Mouse (Mus musculus): ENCODE measurements around the gene Cd72.

The Cd72 gene

GRCm38 (mm10) chr4:43402212-43402611, 52.2 kb downstream of the Cd72 start:
- DNase-seq (ENCODE audit: low spot score in 2 of 2): no peak

GRCm38 (mm10) chr4:43401486-43401885, 52.9 kb downstream of the Cd72 start:
- DNase-seq (ENCODE audit: low spot score in 2 of 2): no peak

- no peak for DNase-seq (ENCODE audit: low spot score in 2 of 2)
These were observed 53.5 kb downstream of the Cd72 start for GRCm38 (mm10) chr4:43400976-43401375.

GRCm38 (mm10) chr4:43399391-43400131, 54.9 kb downstream of the Cd72 start:
- no peak for DNase-seq (ENCODE audit: low spot score in 2 of 2)

GRCm38 (mm10) chr4:43398829-43399331, 55.5 kb downstream of the Cd72 start:
- no peak for DNase-seq (ENCODE audit: low spot score in 2 of 2)

GRCm38 (mm10) chr4:43398014-43398413, 56.4 kb downstream of the Cd72 start:
- DNase-seq (ENCODE audit: low spot score in 2 of 2): no peak

Data from frontal cortex, postnatal 25 days (tissue).